Mouse (Mus musculus) G1E (cell line): ENCODE results near the gene Clasp1.

Experiments used
- CTCF ChIP-seq: IDR thresholded peaks from 2 replicates; pipeline ENCODE4 v1.5.1; 2012; ENCODE audit warnings: low read depth, low read length, inconsistent platforms, mixed read lengths
- GATA1 ChIP-seq: IDR thresholded peaks from 2 replicates; pipeline ENCODE4 v1.6.1; 2012; ENCODE audit warnings: borderline replicate concordance, low read length, inconsistent platforms, mixed read lengths
- GATA2 ChIP-seq: IDR thresholded peaks from 2 replicates; pipeline ENCODE4 v1.6.1; 2012; ENCODE audit warnings: low read depth, low read length, inconsistent platforms, borderline replicate concordance
- TAL1 ChIP-seq: conservative IDR thresholded peaks from 2 replicates; pipeline ENCODE4 v1.6.1; 2012; ENCODE audit warnings: low read depth, low read length, inconsistent platforms, mixed read lengths

GRCm38 (mm10) chr1:118397866-118398265 lies 9.0 kb downstream of the Clasp1 start:
- TF ChIP-seq CTCF: no peak
- no peak for TF ChIP-seq GATA1
- no peak for TF ChIP-seq TAL1
- TF ChIP-seq GATA2: no peak
